In genomic region chr11:80602041-80602458, GRCm38 (mm10) we compare ENCODE assay signal across 8 mouse cellular contexts.
DNase-seq lines count a peak whose midpoint lies in the region.

No protein-coding gene starts in this region.

- peak overlapping the region; percentile 84; the same call in 1 of the 2 replicates for H3K27ac ChIP-seq in forebrain, embryonic 10.5 days

- peak overlapping the region; percentile 50; the same call in 1 of the 2 replicates for H3K4me3 ChIP-seq in forebrain, embryonic 10.5 days

- peaks cover 49% of the 10 kb centered on the region for H3K27me3 ChIP-seq in forebrain, embryonic 10.5 days (ENCODE audit: poor library complexity, severe bottlenecking)

- no peaks in the 10 kb centered on the region for H3K36me3 ChIP-seq in forebrain, embryonic 10.5 days (replicated peaks)

- intact Hi-C loops in left cerebral cortex, postnatal 10 days (cut with DNase I), result loop anchor here (5.0 kb wide), 4 partner anchors 35 to 120 kb away; no protein-coding TSS in a partner anchor

- peak; percentile 10 for DNase-seq in adrenal gland, postnatal 10 days
- DNase-seq in adrenal gland, postnatal 4 days (ENCODE audit: low spot score in 2 of 2), result no peak
- DNase-seq in right cerebral cortex, adult 18-20 months, result peak; percentile 57
- DNase-seq in right cerebral cortex, postnatal 4 days, result no peak
- DNase-seq in forebrain, embryonic 10.5 days (ENCODE audit: extremely low spot score, low spot score), result no peak
- DNase-seq in left cerebral cortex, postnatal 10 days (ENCODE audit: extremely low spot score in 1 of 2, low spot score in 2 of 2), result peak; percentile 44 to 45
- DNase-seq in right cerebral cortex, adult 2 months (ENCODE audit: low spot score in 2 of 2), result peak; percentile 51 to 64
- no peak for DNase-seq in ovary, postnatal 36 days (ENCODE audit: low spot score)

- peaks cover 20% of the 10 kb centered on the region for H3K4me1 ChIP-seq in forebrain, embryonic 10.5 days

- WGBS in forebrain, embryonic 10.5 days, result 30% methylated on average over 8 of the region's 8 CpGs

- no peaks in the 10 kb centered on the region for H3K9me3 ChIP-seq in forebrain, embryonic 10.5 days

Comparison
In these comparisons a context has a peak if more than half of its experiments do, and no peak if none do; other contexts are left out.
1. DNase-seq: peak in adrenal gland, postnatal 10 days (single experiment), right cerebral cortex, adult 18-20 months (single experiment), left cerebral cortex, postnatal 10 days (2 of 2) and right cerebral cortex, adult 2 months (2 of 2); none in adrenal gland, postnatal 4 days (0 of 2), right cerebral cortex, postnatal 4 days (single experiment), forebrain, embryonic 10.5 days (single experiment) and ovary, postnatal 36 days (single experiment).